Mouse (Mus musculus) liver, embryonic 15.5 days (tissue): ENCODE results near the gene Ngef. TPM values are rescaled to one million over a fixed set of nuclear protein-coding genes. Genes with fewer than 3 reads are reported as not detected.
A peak's percentile ranks its signal among the peaks of the same experiment; 100 is the strongest.

Experiments used
- ATAC-seq: fragments of 200-750 bp; cut with Nextera tagmentation; 2 replicates; pipeline ENCODE4 v1.8.0; 2017; ENCODE audit warnings: moderate number of reproducible peaks, mild to moderate bottlenecking, moderate library complexity; ENCODE audit not compliant: insufficient read depth
- H3K27ac ChIP-seq: fragments of 300-500 bp; sonication (generic); replicated peaks from 2 replicates; pipeline ENCODE4 v1.5.1; 2015; ENCODE audit warnings: mild to moderate bottlenecking, inconsistent platforms
- H3K27me3 ChIP-seq: fragments of 300-500 bp; sonication (generic); 2 replicates; pipeline ENCODE4 v1.6.1; 2015; ENCODE audit warnings: mild to moderate bottlenecking, inconsistent platforms
- H3K36me3 ChIP-seq: fragments of 300-500 bp; sonication (generic); replicated peaks from 2 replicates; pipeline ENCODE4 v1.6.1; 2015; ENCODE audit warnings: moderate library complexity, mild to moderate bottlenecking, inconsistent platforms
- H3K4me1 ChIP-seq: fragments of 300-500 bp; sonication (generic); replicated peaks from 2 replicates; pipeline ENCODE4 v1.6.1; 2015; ENCODE audit warnings: inconsistent platforms
- H3K4me2 ChIP-seq: fragments of 300-500 bp; sonication (generic); 2 replicates; pipeline ENCODE4 v1.6.1; 2015; ENCODE audit warnings: moderate library complexity, mild to moderate bottlenecking, inconsistent platforms
- H3K4me3 ChIP-seq: fragments of 300-500 bp; sonication (generic); replicated peaks from 2 replicates; pipeline ENCODE4 v1.5.1; 2015; ENCODE audit warnings: mild to moderate bottlenecking, inconsistent platforms
- H3K9ac ChIP-seq: fragments of 300-500 bp; sonication (generic); 2 replicates; pipeline ENCODE4 v1.6.1; 2015; ENCODE audit warnings: moderate library complexity, mild to moderate bottlenecking, inconsistent platforms
- H3K9me3 ChIP-seq: fragments of 300-500 bp; sonication (generic); replicated peaks from 2 replicates; pipeline ENCODE4 v1.6.1; 2016; ENCODE audit warnings: inconsistent platforms
- WGBS: fragments of 180-500 bp; shearing (Covaris S2); methylation state at CpG from one replicate; pipeline ENCODE4 v1.1.7; 2015; ENCODE audit warnings: mixed read lengths; ENCODE audit not compliant: insufficient replicate concordance; 5-methylcytosine and 5-hydroxymethylcytosine counted together
- polyA plus RNA-seq: library from polyadenylated mRNA; unstranded; fragments of >200 nt; fragmentation: Nextera tagmentation; extraction: Ambion mirVana; gene quantifications from 2 replicates; pipeline ENCODE4 v1.2.1, GENCODE M21; 2015

Gene Ngef
- polyA plus RNA-seq, 1 experiment from 2014 or later, result 6.6 TPM

DNA sequence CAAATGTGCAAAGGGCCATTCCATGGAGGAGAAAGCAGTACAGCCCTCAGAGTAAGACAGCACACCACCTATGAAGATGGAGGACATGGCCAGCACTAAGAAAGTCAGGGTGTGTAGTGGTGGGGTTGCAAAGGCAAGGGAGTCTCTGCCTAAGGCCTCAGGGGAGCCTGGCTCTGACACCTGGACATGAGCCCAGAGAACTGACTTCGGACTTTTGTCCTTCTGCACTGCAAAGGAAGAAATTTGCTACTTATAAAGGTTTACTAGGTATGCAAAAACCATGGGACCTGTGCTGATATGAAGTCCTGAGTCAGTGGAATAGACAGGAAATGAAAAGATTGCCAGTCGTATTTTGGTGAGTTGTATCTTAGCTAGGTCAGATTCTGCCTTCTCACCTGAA lies 28.1 kb upstream of the Ngef start:
- no peak overlapping the region for H3K4me3 ChIP-seq
- 34% methylated on average over 2 of the region's 2 CpGs for WGBS
- H3K27me3 ChIP-seq, result peaks cover 11% of the 10 kb centered on the region; the same call in 1 of the 2 replicates
- no peak overlapping the region for H3K27ac ChIP-seq
- no peak for ATAC-seq
- H3K4me2 ChIP-seq, result no peak overlapping the region
- no peaks in the 10 kb centered on the region for H3K36me3 ChIP-seq
- H3K9me3 ChIP-seq, result no peaks in the 10 kb centered on the region
- H3K9ac ChIP-seq, result no peak overlapping the region
- no peaks in the 10 kb centered on the region for H3K4me1 ChIP-seq

- no peak overlapping the region for H3K4me3 ChIP-seq
- H3K27me3 ChIP-seq, result no peaks in the 10 kb centered on the region
- H3K4me2 ChIP-seq, result no peak overlapping the region
- no peaks in the 10 kb centered on the region for H3K4me1 ChIP-seq
- H3K9me3 ChIP-seq, result no peaks in the 10 kb centered on the region
- no peaks in the 10 kb centered on the region for H3K36me3 ChIP-seq
- no peak overlapping the region for H3K9ac ChIP-seq
- 55% methylated on average over 7 of the region's 7 CpGs for WGBS
- no peak overlapping the region for H3K27ac ChIP-seq
- no peak for ATAC-seq
Measured at GRCm38 (mm10) chr1:87600533-87600932, 26.9 kb upstream of the Ngef start.

GRCm38 (mm10) chr1:87594671-87595070 lies 21.0 kb upstream of the Ngef start:
- Histone ChIP-seq H3K4me1 (no peaks in the 10 kb centered on the region), H3K36me3 (no peaks in the 10 kb centered on the region), H3K4me3 (no peak overlapping the region), H3K9me3 (no peaks in the 10 kb centered on the region), H3K4me2 (no peak overlapping the region), H3K27me3 (no peaks in the 10 kb centered on the region), H3K27ac (no peak overlapping the region), H3K9ac (no peak overlapping the region)
- ATAC-seq, result no peak
- WGBS, result 76% methylated on average over 10 of the region's 10 CpGs

DNA sequence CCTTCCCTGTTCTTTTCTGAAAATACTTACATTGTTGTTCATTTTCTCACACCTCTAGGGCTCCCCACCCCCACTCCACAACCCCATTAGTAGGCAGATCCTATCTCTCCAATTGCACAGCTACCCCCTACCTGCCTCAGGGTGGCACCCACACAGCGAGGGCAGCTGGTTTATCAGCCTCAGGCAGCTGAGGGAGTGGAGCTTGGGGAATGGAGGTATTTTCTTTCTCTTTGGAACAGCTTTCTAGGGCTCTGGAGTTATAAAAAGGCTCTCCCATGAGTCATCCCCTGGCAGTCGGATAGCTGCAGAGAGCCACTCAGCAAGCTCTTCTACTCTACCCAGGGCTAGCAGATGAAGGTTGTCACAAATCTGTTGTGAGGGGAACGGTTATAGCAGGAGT lies 20.6 kb upstream of the Ngef start:
- Histone ChIP-seq H3K27me3 (no peaks in the 10 kb centered on the region), H3K4me2 (no peak overlapping the region), H3K4me3 (no peak overlapping the region), H3K27ac (no peak overlapping the region), H3K9ac (no peak overlapping the region), H3K4me1 (no peaks in the 10 kb centered on the region), H3K36me3 (no peaks in the 10 kb centered on the region), H3K9me3 (no peaks in the 10 kb centered on the region)
- ATAC-seq, result no peak
- WGBS, result 40% methylated on average over 3 of the region's 3 CpGs

- Histone ChIP-seq H3K36me3 (no peaks in the 10 kb centered on the region), H3K4me2 (no peak overlapping the region), H3K27me3 (no peaks in the 10 kb centered on the region), H3K9ac (no peak overlapping the region), H3K4me1 (no peaks in the 10 kb centered on the region), H3K4me3 (no peak overlapping the region), H3K27ac (no peak overlapping the region), H3K9me3 (no peaks in the 10 kb centered on the region)
- WGBS, result 66% methylated on average over 8 of the region's 8 CpGs
- ATAC-seq, result no peak
Measured at GRCm38 (mm10) chr1:87589980-87590379, 16.3 kb upstream of the Ngef start.

- H3K27ac ChIP-seq, result no peak overlapping the region
- no peak for ATAC-seq
- no peaks in the 10 kb centered on the region for H3K27me3 ChIP-seq
- H3K9me3 ChIP-seq, result no peaks in the 10 kb centered on the region
- no peak overlapping the region for H3K9ac ChIP-seq
- no peaks in the 10 kb centered on the region for H3K36me3 ChIP-seq
- WGBS, result 72% methylated on average over 7 of the region's 7 CpGs
- H3K4me2 ChIP-seq, result no peak overlapping the region
- H3K4me1 ChIP-seq, result no peaks in the 10 kb centered on the region
- no peak overlapping the region for H3K4me3 ChIP-seq
Measured at GRCm38 (mm10) chr1:87589162-87589561, 15.5 kb upstream of the Ngef start.

- no peaks in the 10 kb centered on the region for H3K9me3 ChIP-seq
- ATAC-seq, result no peak
Measured at GRCm38 (mm10) chr1:87580824-87581223, 7.2 kb upstream of the Ngef start.

DNA sequence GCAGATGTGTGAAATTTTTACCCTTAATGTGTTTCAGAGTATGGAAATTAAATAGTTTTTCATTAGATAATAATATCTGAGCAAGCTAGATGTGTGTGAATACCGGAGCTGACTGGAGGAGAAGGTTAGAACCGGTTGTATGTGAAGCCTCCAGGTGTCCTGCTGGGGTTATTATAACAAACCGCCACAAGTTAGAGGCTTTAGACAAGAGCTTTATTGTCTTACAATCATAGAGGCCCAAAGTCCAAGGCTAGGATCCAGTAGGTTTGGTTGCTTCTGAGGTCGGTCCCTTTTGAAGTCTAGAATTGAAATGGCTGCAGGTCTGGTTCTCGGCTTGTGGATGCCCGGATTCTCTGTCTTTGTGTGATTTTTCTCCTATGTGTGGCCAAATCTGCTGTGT lies 5.3 kb upstream of the Ngef start:
- H3K4me3 ChIP-seq, result no peak overlapping the region
- 63% methylated on average over 6 of the region's 6 CpGs for whole genome bisulfite sequencing
- no peak overlapping the region for H3K9ac ChIP-seq
- ATAC-seq, result no peak
- H3K4me2 ChIP-seq, result no peak overlapping the region
- no peak overlapping the region for H3K27ac ChIP-seq
- H3K9me3 ChIP-seq, result no peaks in the 10 kb centered on the region
- H3K4me1 ChIP-seq, result 0 out of 2 replicates have a peak, but pooled peaks cover 4% of the 10 kb centered on the region
- H3K27me3 ChIP-seq, result 0 out of 2 replicates have a peak, but pooled peaks cover 4% of the 10 kb centered on the region
- H3K36me3 ChIP-seq, result no peaks in the 10 kb centered on the region

More at GRCm38 (mm10) chr1:87580824-87581223, 7.2 kb upstream of the Ngef start:
- WGBS, result 6% methylated on average over 3 of the region's 3 CpGs
- no peak overlapping the region for H3K27ac ChIP-seq
- no peak overlapping the region for H3K4me3 ChIP-seq
- no peaks in the 10 kb centered on the region for H3K36me3 ChIP-seq
- H3K4me2 ChIP-seq, result no peak overlapping the region
- H3K9ac ChIP-seq, result no peak overlapping the region
- H3K27me3 ChIP-seq, result 0 out of 2 replicates have a peak, but pooled peaks cover 5% of the 10 kb centered on the region
- H3K4me1 ChIP-seq, result no peaks in the 10 kb centered on the region

GRCm38 (mm10) chr1:87574785-87575184 lies 1.1 kb upstream of the Ngef start:
- H3K9me3 ChIP-seq, result no peaks in the 10 kb centered on the region
- no peaks in the 10 kb centered on the region for H3K36me3 ChIP-seq
- H3K27me3 ChIP-seq, result no peaks in the 10 kb centered on the region
- 64% methylated on average over 7 of the region's 7 CpGs for WGBS
- ATAC-seq, result no peak
- H3K9ac ChIP-seq, result no peak overlapping the region
- H3K4me1 ChIP-seq, result 0 out of 2 replicates have a peak, but pooled peaks cover 4% of the 10 kb centered on the region
- H3K27ac ChIP-seq, result peak overlapping the region; percentile 73
- no peak overlapping the region for H3K4me2 ChIP-seq
- H3K4me3 ChIP-seq, result no peak overlapping the region

DNA sequence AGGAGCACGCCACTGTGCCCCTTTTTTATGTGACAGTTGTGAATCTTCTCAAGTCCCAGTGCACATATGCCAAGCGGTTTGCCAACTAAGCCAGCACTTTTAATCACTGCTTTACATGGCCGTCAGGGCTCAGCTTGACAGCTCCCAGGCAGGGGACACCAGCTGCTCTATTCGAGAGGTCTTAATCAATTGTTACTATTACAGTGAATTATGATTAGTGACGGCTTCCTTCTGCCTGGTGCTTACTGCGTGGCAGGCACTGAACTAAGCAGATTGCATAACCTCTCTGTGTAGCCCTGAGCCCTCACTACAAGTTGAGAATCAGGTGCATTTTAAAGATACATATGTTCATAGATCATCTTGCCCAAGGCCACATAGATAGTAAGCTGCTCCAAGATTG lies 683 bp upstream of the Ngef start:
- peak overlapping the region; percentile 73 for H3K27ac ChIP-seq
- H3K27me3 ChIP-seq, result no peaks in the 10 kb centered on the region
- H3K36me3 ChIP-seq, result no peaks in the 10 kb centered on the region
- H3K4me1 ChIP-seq, result 0 out of 2 replicates have a peak, but pooled peaks cover 4% of the 10 kb centered on the region
- H3K4me3 ChIP-seq, result no peak overlapping the region
- ATAC-seq, result no peak
- WGBS, result 43% methylated on average over 6 of the region's 6 CpGs
- peak overlapping the region; percentile 17 for H3K4me2 ChIP-seq
- no peak overlapping the region for H3K9ac ChIP-seq
- H3K9me3 ChIP-seq, result no peaks in the 10 kb centered on the region

GRCm38 (mm10) chr1:87573261-87573660 lies 409 bp downstream of the Ngef start:
- Histone ChIP-seq H3K9me3 (no peaks in the 10 kb centered on the region), H3K27me3 (no peaks in the 10 kb centered on the region), H3K36me3 (no peaks in the 10 kb centered on the region), H3K4me2 (peak overlapping the region; percentile 46), H3K9ac (no peak overlapping the region), H3K27ac (peak overlapping the region; percentile 71), H3K4me1 (0 out of 2 replicates have a peak, but pooled peaks cover 4% of the 10 kb centered on the region), H3K4me3 (peak overlapping the region; percentile 41)
- ATAC-seq, result peak; percentile 36; the same call in 1 of the 2 replicates
- 48% methylated on average over 5 of the region's 5 CpGs for WGBS

- Histone ChIP-seq H3K4me2 (no peak overlapping the region), H3K9me3 (no peaks in the 10 kb centered on the region), H3K36me3 (no peaks in the 10 kb centered on the region), H3K4me1 (no peaks in the 10 kb centered on the region), H3K27me3 (0 out of 2 replicates have a peak, but pooled peaks cover 6% of the 10 kb centered on the region), H3K4me3 (no peak overlapping the region), H3K9ac (no peak overlapping the region), H3K27ac (no peak overlapping the region)
- no peak for ATAC-seq
- WGBS, result 23% methylated on average over 6 of the region's 6 CpGs
Measured at GRCm38 (mm10) chr1:87568398-87568797, 5.3 kb downstream of the Ngef start.
